ENCODE assay signal across 27 mouse cellular contexts in genomic region chr5:66834756-66835155, GRCm38 (mm10).
DNase-seq lines count a peak whose midpoint lies in the region; ATAC-seq and TF ChIP-seq lines count a peak whose summit lies in the region.
"Had no signal": no experiment of that assay in that cellular context is flagged by ENCODE, and none has a peak within 500 bp of the region (broad histone marks: within the 10 kb centered on the region; RNA-seq: fewer than 3 reads in every experiment).

No protein-coding gene starts in this region.

- DNase-seq in lung, embryonic 14.5 days = peak; percentile 54
- no peak for DNase-seq in lung, postnatal 36 days
- peak; percentile 32 for DNase-seq in embryo, embryonic 11 days
- DNase-seq: adrenal gland, adult 8-10 months; B cell, adult 2 months; cerebellum, adult 18-20 months; cerebellum, postnatal 14 days; gastrocnemius, postnatal 25 days; heart, adult 2 months; kidney, postnatal 4 days; liver, postnatal 0 days; right cerebral cortex, postnatal 25 days; spleen, adult 18-20 months had no signal

- ATAC-seq in lung, embryonic 14.5 days (ENCODE audit: insufficient read depth) = peak; percentile 63; the same call in 1 of the 2 replicates
- no peak for ATAC-seq in embryonic facial prominence, embryonic 15.5 days (ENCODE audit: insufficient number of reproducible peaks, low FRiP score, low TSS enrichment, low read depth)
- peak; percentile 67; the same call in 1 of the 2 replicates for ATAC-seq in limb, embryonic 15.5 days (ENCODE audit: insufficient number of reproducible peaks, low FRiP score, low TSS enrichment, low read depth)
- no peak for ATAC-seq in forebrain, embryonic 13.5 days
- no peak for ATAC-seq in activated CD4-positive, CD25-positive, alpha-beta regulatory T cell, adult 4 months
- ATAC-seq: forebrain, embryonic 16.5 days; intestine, postnatal 0 days; liver, postnatal 0 days; Patski had no signal

- no peaks in the 10 kb centered on the region for H3K36me3 ChIP-seq in lung, embryonic 14.5 days (ENCODE audit: insufficient read depth)
- H3K36me3 ChIP-seq in embryonic facial prominence, embryonic 15.5 days = no peaks in the 10 kb centered on the region
- H3K36me3 ChIP-seq in limb, embryonic 15.5 days = no peaks in the 10 kb centered on the region
- H3K36me3 ChIP-seq in forebrain, embryonic 13.5 days (ENCODE audit: poor library complexity, severe bottlenecking) = no peaks in the 10 kb centered on the region; the same call in 1 of the 2 replicates
- H3K36me3 ChIP-seq: embryonic facial prominence, embryonic 12.5 days; G1E; heart, embryonic 13.5 days; hindbrain, embryonic 12.5 days; midbrain, embryonic 12.5 days had no signal

- WGBS in lung, embryonic 14.5 days = 19% methylated on average over 6 of the region's 6 CpGs
- WGBS in embryonic facial prominence, embryonic 15.5 days = 46% methylated on average over 6 of the region's 6 CpGs
- WGBS in limb, embryonic 15.5 days = 35% methylated on average over 6 of the region's 6 CpGs
- WGBS in forebrain, embryonic 13.5 days = 90% methylated on average over 6 of the region's 6 CpGs

- H3K4me2 ChIP-seq in lung, embryonic 14.5 days = no peak overlapping the region
- H3K4me2 ChIP-seq in embryonic facial prominence, embryonic 15.5 days (replicated peaks) = no peak overlapping the region
- no peak overlapping the region for H3K4me2 ChIP-seq in limb, embryonic 15.5 days
- no peak overlapping the region for H3K4me2 ChIP-seq in forebrain, embryonic 13.5 days
- H3K4me2 ChIP-seq: embryonic facial prominence, embryonic 12.5 days; heart, embryonic 13.5 days; hindbrain, embryonic 12.5 days; liver, embryonic 11.5 days; midbrain, embryonic 12.5 days had no signal

- no peak for TF ChIP-seq CTCF in lung, embryonic 14.5 days (IDR thresholded peaks at IDR 0.05; ENCODE audit: low read depth)

- H3K4me1 ChIP-seq in lung, embryonic 14.5 days (ENCODE audit: insufficient read depth) = no peaks in the 10 kb centered on the region
- H3K4me1 ChIP-seq in embryonic facial prominence, embryonic 15.5 days = peaks cover 15% of the 10 kb centered on the region; the same call in 1 of the 2 replicates
- peaks cover 6% of the 10 kb centered on the region; the same call in 1 of the 2 replicates for H3K4me1 ChIP-seq in limb, embryonic 15.5 days
- H3K4me1 ChIP-seq in forebrain, embryonic 13.5 days = no peaks in the 10 kb centered on the region
- H3K4me1 ChIP-seq: embryonic facial prominence, embryonic 12.5 days; heart, embryonic 13.5 days; hindbrain, embryonic 12.5 days; midbrain, embryonic 12.5 days had no signal

- no peaks in the 10 kb centered on the region for H3K9me3 ChIP-seq in lung, embryonic 14.5 days (ENCODE audit: low read depth, low read length)
- no peaks in the 10 kb centered on the region for H3K9me3 ChIP-seq in embryonic facial prominence, embryonic 15.5 days (replicated peaks)
- H3K9me3 ChIP-seq in limb, embryonic 15.5 days = no peaks in the 10 kb centered on the region
- H3K9me3 ChIP-seq in forebrain, embryonic 13.5 days (replicated peaks) = no peaks in the 10 kb centered on the region
- H3K9me3 ChIP-seq: embryonic facial prominence, embryonic 12.5 days; heart, embryonic 13.5 days; hindbrain, embryonic 12.5 days; midbrain, embryonic 12.5 days had no signal

- no peak overlapping the region for H3K27ac ChIP-seq in lung, embryonic 14.5 days (ENCODE audit: low read depth)
- 0 out of 2 replicates have a peak overlapping the region, but pooled peaks have one; percentile 3 for H3K27ac ChIP-seq in embryonic facial prominence, embryonic 15.5 days (replicated peaks)
- peak overlapping the region; percentile 23; the same call in 1 of the 2 replicates for H3K27ac ChIP-seq in limb, embryonic 15.5 days
- no peak overlapping the region for H3K27ac ChIP-seq in forebrain, embryonic 13.5 days
- H3K27ac ChIP-seq: embryonic facial prominence, embryonic 12.5 days; heart, adult 2 months; heart, embryonic 13.5 days; hindbrain, embryonic 12.5 days; midbrain, embryonic 12.5 days had no signal

- no peak overlapping the region for H3K4me3 ChIP-seq in lung, embryonic 14.5 days (ENCODE audit: low read depth, low read length)
- H3K4me3 ChIP-seq in embryonic facial prominence, embryonic 15.5 days (replicated peaks) = no peak overlapping the region
- H3K4me3 ChIP-seq in limb, embryonic 15.5 days = no peak overlapping the region
- no peak overlapping the region for H3K4me3 ChIP-seq in forebrain, embryonic 13.5 days
- H3K4me3 ChIP-seq: embryonic facial prominence, embryonic 12.5 days; heart, adult 2 months; heart, embryonic 13.5 days; hindbrain, embryonic 12.5 days; midbrain, embryonic 12.5 days had no signal

- no peak overlapping the region for H3K9ac ChIP-seq in lung, embryonic 14.5 days
- H3K9ac ChIP-seq in embryonic facial prominence, embryonic 15.5 days = no peak overlapping the region
- H3K9ac ChIP-seq in limb, embryonic 15.5 days = no peak overlapping the region
- H3K9ac ChIP-seq in forebrain, embryonic 13.5 days = no peak overlapping the region
- H3K9ac ChIP-seq: embryonic facial prominence, embryonic 12.5 days; heart, embryonic 13.5 days; hindbrain, embryonic 12.5 days; liver, postnatal 0 days; midbrain, embryonic 12.5 days had no signal

- no peaks in the 10 kb centered on the region for H3K27me3 ChIP-seq in lung, embryonic 14.5 days (ENCODE audit: insufficient read depth, low read length)
- no peaks in the 10 kb centered on the region for H3K27me3 ChIP-seq in embryonic facial prominence, embryonic 15.5 days
- no peaks in the 10 kb centered on the region for H3K27me3 ChIP-seq in limb, embryonic 15.5 days
- H3K27me3 ChIP-seq in forebrain, embryonic 13.5 days = no peaks in the 10 kb centered on the region
- H3K27me3 ChIP-seq: CH12.LX; embryonic facial prominence, embryonic 12.5 days; hindbrain, embryonic 12.5 days; midbrain, embryonic 12.5 days; Patski had no signal

Comparison
In these comparisons a context has a peak if more than half of its experiments do, and no peak if none do; other contexts are left out.
1. ATAC-seq: peak in lung, embryonic 14.5 days (single experiment) and limb, embryonic 15.5 days (single experiment); none in embryonic facial prominence, embryonic 15.5 days (single experiment), forebrain, embryonic 13.5 days (single experiment) and activated CD4-positive, CD25-positive, alpha-beta regulatory T cell, adult 4 months (single experiment).
2. H3K27ac ChIP-seq: peak in embryonic facial prominence, embryonic 15.5 days (single experiment) and limb, embryonic 15.5 days (single experiment); none in lung, embryonic 14.5 days (single experiment) and forebrain, embryonic 13.5 days (single experiment).